Mouse (Mus musculus) gastrocnemius, adult 18-20 months (tissue): Measurements from ENCODE around the gene Leng8. TPM values are rescaled to one million over a fixed set of nuclear protein-coding genes. Genes with fewer than 3 reads are reported as not detected.
"Not testable (repeated sequence)": the region's sequence is repeated elsewhere in the genome, so short reads cannot be mapped to it uniquely, and the experiment has no call there.

Experiments used
- DNase-seq: peaks from one replicate; pipeline ENCODE4 v3.0.0; 2021; ENCODE audit warnings: low spot score
- total RNA-seq, 2 experiments: library from RNA; stranded (reverse); gene quantifications; 2 replicates each; pipeline ENCODE4 v1.2.3; 2021

Gene Leng8
- total RNA-seq, 2 experiments from 2014 or later, result 27.2 to 33.0 TPM

- DNase-seq, result no peak
These were observed 9.7 kb downstream of the Leng8 start for GRCm38 (mm10) chr7:4146241-4147180.

DNA sequence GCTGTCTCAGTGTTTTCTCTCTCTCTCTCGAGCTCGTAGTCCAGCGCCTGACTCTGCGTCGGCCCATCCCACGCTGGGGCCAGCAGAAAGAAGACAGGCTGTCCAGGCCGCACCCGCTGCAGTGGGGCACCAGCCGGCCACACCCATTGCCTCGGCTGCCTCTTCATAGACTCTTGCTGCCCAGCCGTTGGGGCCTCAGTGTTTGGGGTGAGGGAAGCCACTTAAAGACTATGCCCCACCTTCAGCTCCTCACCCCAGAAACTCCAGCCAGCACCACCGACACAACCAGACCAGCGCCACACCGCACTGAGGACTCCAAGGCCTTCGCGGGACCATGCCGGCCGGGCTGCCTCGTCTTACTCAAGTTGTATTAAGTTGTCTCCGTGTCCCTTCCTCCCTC, 10.5 kb downstream of the Leng8 start:
- no peak for DNase-seq

DNA sequence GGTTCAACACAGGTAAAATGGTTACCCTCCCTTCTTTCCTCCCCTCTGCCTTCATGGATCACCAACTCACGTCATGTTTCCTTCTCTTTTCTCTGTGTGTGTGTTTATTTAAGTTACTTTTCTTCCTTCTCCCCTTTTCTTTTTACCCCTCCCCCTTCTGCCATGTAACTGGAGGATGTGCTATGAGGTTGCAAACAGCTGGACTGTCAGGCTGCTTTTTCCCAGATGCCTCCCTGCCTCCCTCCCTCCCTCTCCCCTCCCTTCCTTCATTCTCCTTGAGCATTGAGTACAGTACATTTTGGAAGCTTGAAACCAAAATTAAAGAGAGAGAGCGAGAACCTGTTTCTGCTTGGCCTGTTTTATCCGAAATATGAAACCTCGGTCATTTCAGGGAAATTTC, 11.0 kb downstream of the Leng8 start:
- no peak for DNase-seq

GRCm38 (mm10) chr7:4148341-4149208, 11.7 kb downstream of the Leng8 start:
- DNase-seq, result peak; percentile 42

DNA sequence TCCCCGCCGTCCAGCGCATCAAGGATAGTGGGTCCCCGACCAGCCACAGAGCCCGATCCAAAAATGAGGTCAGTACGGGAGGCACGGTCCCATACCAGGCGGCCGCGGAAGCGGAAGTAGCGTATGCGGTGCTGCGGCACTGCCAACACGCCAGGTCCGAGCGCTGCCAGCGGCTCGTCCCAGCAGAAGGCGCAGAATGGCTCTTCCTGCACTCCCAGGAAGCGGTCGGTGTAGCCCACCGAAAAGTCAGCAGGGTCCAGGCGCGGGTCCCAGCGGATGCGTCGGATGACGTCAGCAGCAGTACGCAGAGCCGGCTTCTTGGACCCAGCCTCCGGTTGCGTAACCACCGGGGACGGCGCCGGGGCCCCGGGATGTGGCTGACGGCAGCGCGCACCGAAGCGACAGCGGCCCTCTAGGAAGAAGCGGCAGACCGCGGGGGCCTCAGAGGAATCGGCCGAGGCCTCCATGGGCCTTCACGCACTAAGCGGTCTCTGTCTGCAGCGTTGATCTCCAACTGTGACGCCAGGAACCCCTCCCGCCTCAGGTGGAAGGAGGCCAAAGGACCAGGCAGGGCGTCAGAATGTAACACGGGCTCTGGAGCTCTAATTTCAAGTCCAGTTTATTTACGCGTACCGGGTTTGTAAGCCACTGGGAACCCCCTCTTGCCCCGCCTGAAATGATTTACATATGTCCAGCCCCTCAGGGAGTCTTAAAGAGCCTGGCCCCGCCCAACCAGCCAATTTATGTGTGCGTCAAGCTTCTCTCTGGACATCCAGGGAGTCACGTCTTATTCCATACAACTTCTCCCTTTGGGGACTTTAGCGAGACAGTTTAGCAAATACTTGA, 12.6 kb downstream of the Leng8 start:
- peak; percentile 84 for DNase-seq

- peak; percentile 41 for DNase-seq
These were observed 13.3 kb downstream of the Leng8 start, which contains the start of gene Leng9 for GRCm38 (mm10) chr7:4150059-4150541. Gene Leng9 (minus strand): TSS chr7:4150374.

DNA sequence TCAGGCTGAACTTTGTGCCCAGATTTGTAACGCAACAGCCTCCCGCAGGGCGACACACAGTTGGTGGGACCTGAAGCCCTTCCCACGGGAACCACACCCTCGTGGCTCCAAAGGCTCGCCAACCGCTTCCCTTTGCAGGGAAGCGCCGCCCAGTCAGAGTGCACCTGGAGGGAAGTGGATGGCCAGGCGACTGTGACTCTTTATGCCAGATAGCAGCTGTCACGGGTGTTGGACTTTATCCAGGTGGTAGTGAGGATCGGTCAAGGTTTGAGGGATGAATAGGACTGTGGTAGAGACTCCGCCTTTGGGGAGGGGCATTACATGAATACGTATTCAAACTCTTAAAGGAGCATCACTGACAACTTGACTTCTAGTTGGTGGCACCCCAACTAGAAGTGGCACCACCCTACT, 14.0 kb downstream of the Leng8 start:
- peak; percentile 61 for DNase-seq

- DNase-seq, result no peak
These were observed 14.4 kb downstream of the Leng8 start for GRCm38 (mm10) chr7:4151241-4151640.

GRCm38 (mm10) chr7:4154356-4154755, 17.5 kb downstream of the Leng8 start:
- no peak for DNase-seq

DNA sequence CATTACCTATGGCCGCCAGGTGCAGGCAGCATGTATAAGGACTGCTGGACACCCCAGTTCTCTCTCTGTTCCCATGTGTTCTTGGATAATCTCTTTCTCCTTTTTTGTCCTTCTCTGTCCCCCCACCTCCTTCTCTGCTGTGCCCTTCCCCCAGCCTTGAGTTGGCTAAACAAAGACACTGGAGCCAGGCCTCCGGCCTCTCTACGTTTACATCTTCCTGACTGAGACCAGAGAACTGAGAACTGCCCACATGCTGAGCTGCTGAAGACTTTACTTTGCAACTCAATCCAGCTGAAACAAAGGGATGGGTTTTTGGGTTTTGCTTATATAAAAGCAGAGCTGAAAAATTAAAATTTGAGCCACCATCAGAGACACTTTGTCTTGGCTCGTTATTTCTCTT, 18.1 kb downstream of the Leng8 start:
- DNase-seq, result no peak

- DNase-seq, result not testable (repeated sequence)
These were observed 24.8 kb downstream of the Leng8 start for GRCm38 (mm10) chr7:4161596-4161995.

- DNase-seq, result no peak
These were observed 26.8 kb downstream of the Leng8 start for GRCm38 (mm10) chr7:4163571-4164072.

DNA sequence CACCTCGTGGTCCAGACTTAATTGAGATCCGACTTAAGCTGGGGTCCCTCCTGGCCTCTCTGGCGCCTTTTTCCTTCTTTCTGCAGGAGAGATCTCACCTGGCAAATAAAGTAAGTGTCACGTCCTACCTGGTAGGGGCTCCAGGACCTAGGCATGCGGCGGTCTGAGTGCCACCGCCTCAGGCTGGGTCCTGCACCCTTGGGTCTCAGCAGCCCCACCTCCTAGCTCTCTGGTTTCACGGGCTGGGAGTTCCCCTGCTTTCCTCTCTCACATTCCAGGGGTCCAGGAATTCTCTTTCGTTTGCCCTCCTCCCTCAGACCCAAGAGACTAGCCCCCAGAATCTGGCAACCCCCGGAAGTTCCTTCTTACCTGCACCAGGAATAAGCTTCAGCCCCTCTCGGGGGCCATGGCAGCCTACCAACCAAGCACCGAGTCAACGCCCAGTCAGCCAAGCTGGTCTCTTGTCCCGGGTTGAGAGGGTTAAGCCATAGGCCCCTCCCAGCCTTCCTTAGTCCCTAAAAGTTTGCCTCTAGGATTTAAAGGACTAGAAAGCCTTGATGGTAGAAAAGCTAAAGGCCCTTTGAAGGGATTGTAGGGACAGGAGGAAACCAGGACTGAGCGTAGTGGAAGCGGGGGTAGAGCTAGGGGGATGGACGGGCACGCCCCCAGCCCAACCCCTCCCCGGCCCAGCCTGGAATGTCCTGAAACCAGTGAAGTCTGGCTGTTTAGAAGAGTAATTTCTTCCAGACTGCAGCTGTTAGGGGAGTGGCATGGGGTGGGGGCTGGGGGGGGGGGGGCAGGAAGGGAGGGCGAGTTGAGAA, 27.5 kb downstream of the Leng8 start, which contains the start of gene Cdc42ep5:
Cdc42ep5 (minus strand) TSS at position 771 of the 821 bp plus-strand sequence.
- DNase-seq, result peak; percentile 44

DNA sequence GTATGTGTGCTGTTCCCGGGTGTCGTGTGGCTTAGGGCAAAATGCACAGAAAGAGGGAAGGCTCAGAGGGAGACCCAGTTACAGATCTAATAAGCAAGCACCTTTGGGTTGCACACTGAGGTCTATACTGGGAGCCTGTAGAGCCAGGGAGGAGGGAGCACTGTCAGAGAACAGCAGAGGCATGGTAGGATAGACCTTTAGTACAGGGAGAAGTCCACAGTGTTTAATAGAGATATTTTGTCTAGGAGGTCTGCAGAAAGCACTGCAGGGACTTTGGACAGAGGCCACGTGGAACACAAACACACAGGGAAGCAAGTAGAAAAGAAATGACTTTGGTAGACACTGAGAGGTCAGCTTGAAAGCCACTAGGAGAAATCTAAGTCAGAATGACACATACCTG, 28.4 kb downstream of the Leng8 start:
- DNase-seq, result no peak

DNA sequence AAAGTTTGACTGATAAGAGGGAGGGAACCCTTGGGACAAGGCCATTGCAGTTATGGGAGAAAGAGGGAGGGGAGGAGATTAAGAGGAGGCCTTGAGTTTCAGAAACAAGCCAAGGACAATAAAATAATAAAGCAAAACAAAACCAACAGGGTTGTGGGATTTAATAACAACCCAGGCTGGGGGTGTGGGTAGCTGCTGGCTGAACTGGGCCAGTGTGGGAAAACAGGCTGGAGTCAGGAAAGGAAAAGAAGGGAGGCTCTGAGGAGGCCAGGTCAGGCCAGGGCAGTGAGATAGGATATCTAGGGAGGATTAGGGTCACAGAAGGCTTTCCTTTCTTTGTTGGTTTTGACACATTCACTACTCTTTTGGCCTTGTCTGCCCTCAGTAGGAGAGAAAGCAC, 30.3 kb downstream of the Leng8 start:
- no peak for DNase-seq

GRCm38 (mm10) chr7:4170193-4170938, 33.5 kb downstream of the Leng8 start:
- DNase-seq, result no peak

DNA sequence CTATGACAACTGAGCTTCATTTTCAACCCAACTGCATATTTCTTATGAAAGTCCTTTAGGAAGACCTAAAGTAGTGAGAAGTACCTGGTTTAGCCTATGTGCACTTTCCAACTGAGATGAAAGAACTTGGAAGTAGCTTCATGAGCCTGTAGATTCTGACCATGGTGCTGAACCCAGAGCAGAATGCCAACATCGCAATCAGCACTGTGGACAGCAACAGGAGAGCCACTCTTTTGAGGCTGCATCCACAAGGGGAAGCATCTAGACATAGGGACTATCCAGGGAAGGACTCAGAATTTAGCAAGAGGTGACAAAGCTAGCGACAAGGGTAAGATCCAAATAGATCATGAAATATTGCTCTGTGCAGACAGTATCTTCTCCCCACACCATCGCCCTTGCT, 41.6 kb downstream of the Leng8 start:
- DNase-seq, result no peak
